Mouse (Mus musculus): Measurements from ENCODE around the gene Has1. TPM values are rescaled to one million over a fixed set of nuclear protein-coding genes. Genes with fewer than 3 reads are reported as not detected.

The Has1 gene
- 1.6 and 2.0 TPM in 2 replicates for polyA plus RNA-seq (2015; fragmentation: Nextera tagmentation; extraction: Ambion mirVana)

GRCm38 (mm10) chr17:17855064-17855838 is at the start of gene Has1:
Has1 (minus strand) TSS chr17:17855205.
- peak; percentile 48; the same call in 1 of the 2 replicates for ATAC-seq (ENCODE audit: insufficient number of reproducible peaks, low FRiP score, low TSS enrichment, low read depth)
- no peaks in the 10 kb centered on the region for H3K9me3 ChIP-seq
- WGBS = 24% methylated on average over 8 of the region's 8 CpGs
- no peaks in the 10 kb centered on the region; the same call in 1 of the 2 replicates for H3K36me3 ChIP-seq
- H3K4me2 ChIP-seq = 0 out of 2 replicates have a peak within 1 kb of the TSS, but pooled peaks have one; percentile 17
- no peaks in the 10 kb centered on the region for H3K27me3 ChIP-seq
- no peak within 1 kb of the TSS for H3K9ac ChIP-seq
- 0 out of 2 replicates have a peak, but pooled peaks cover 5% of the 10 kb centered on the region for H3K4me1 ChIP-seq
- no peak within 1 kb of the TSS for H3K4me3 ChIP-seq
- H3K27ac ChIP-seq = no peak within 1 kb of the TSS

DNA sequence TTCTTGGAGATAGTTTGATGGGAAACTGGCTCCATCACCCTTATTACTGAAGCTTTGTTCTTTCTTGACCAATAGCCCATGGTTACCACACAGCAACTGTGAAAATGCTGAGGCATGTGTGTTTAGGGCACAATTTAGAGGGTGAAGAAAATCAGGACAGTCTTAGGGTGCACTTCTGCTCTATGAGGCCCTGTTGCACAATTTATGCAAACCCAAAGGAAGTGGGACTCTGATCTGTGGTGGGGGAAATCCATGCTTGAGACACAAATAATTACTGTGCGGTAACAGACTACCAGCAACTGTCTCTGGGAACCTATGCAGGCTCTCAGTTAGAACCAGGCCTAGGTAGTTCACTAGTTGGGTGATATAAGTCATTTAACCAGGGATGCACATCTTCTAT is 45.8 kb upstream of the Has1 start:
- 82% methylated on average over 1 of the region's 1 CpGs for WGBS
- H3K27me3 ChIP-seq = no peaks in the 10 kb centered on the region
- no peaks in the 10 kb centered on the region for H3K36me3 ChIP-seq
- no peaks in the 10 kb centered on the region for H3K4me1 ChIP-seq
- no peak overlapping the region for H3K4me3 ChIP-seq
- H3K4me2 ChIP-seq = no peak overlapping the region
- H3K27ac ChIP-seq = no peak overlapping the region
- no peak for ATAC-seq (ENCODE audit: insufficient number of reproducible peaks, low FRiP score, low TSS enrichment, low read depth)
- no peak overlapping the region for H3K9ac ChIP-seq
- H3K9me3 ChIP-seq = no peaks in the 10 kb centered on the region

GRCm38 (mm10) chr17:17899268-17899667 is 44.3 kb upstream of the Has1 start:
- Histone ChIP-seq H3K9me3 (no peaks in the 10 kb centered on the region), H3K4me1 (no peaks in the 10 kb centered on the region), H3K4me3 (no peak overlapping the region), H3K27ac (no peak overlapping the region), H3K4me2 (no peak overlapping the region), H3K36me3 (no peaks in the 10 kb centered on the region), H3K27me3 (no peaks in the 10 kb centered on the region), H3K9ac (no peak overlapping the region)
- 83% methylated on average over 2 of the region's 2 CpGs for WGBS
- ATAC-seq (ENCODE audit: insufficient number of reproducible peaks, low FRiP score, low TSS enrichment, low read depth) = no peak

GRCm38 (mm10) chr17:17896039-17896438 is 41.0 kb upstream of the Has1 start:
- Histone ChIP-seq H3K4me1 (no peaks in the 10 kb centered on the region), H3K4me2 (no peak overlapping the region), H3K27ac (no peak overlapping the region), H3K9ac (no peak overlapping the region), H3K9me3 (no peaks in the 10 kb centered on the region), H3K36me3 (no peaks in the 10 kb centered on the region), H3K4me3 (no peak overlapping the region), H3K27me3 (no peaks in the 10 kb centered on the region)
- 1% methylated on average over 4 of the region's 4 CpGs for WGBS
- ATAC-seq (ENCODE audit: insufficient number of reproducible peaks, low FRiP score, low TSS enrichment, low read depth) = no peak

GRCm38 (mm10) chr17:17889732-17890425 is 34.9 kb upstream of the Has1 start:
- H3K27me3 ChIP-seq = no peaks in the 10 kb centered on the region
- ATAC-seq (ENCODE audit: insufficient number of reproducible peaks, low FRiP score, low TSS enrichment, low read depth) = no peak
- no peak overlapping the region for H3K27ac ChIP-seq
- H3K4me2 ChIP-seq = no peak overlapping the region
- no peaks in the 10 kb centered on the region for H3K9me3 ChIP-seq
- H3K4me1 ChIP-seq = no peaks in the 10 kb centered on the region
- WGBS = 83% methylated on average over 2 of the region's 2 CpGs
- no peaks in the 10 kb centered on the region for H3K36me3 ChIP-seq
- H3K4me3 ChIP-seq = no peak overlapping the region
- H3K9ac ChIP-seq = no peak overlapping the region

DNA sequence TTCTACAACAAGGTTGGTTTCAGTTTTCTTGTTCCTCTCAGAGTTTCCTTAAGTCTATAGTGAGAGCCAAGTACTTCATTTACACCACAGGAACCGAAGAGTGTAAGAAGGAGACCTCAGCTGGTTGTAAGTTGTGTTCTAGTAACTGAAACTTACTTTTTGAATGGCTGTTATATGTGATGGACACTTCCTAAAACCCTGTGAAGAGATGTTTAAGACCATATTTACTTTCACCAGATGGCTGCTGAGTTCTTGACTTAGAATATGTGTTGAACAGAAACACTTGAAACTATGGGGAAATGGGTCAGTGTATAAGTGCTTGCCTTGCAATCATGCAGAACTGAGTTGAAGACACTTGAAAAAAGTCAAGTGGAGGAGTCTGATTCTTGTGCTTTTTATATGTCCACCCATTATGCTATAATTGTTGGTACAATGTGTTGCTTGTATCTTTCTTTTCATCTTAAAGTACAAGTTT is 32.8 kb upstream of the Has1 start, which contains the start of the genes Fpr2 and Fpr3:
Gene Fpr2 (plus strand): TSS at position 51 of the 475 bp plus-strand sequence.
Gene Fpr3 (plus strand): TSS at position 79 of the 475 bp plus-strand sequence.
- Histone ChIP-seq H3K27me3 (no peaks in the 10 kb centered on the region), H3K27ac (no peak within 1 kb of the TSS), H3K4me1 (no peaks in the 10 kb centered on the region), H3K9ac (no peak within 1 kb of the TSS), H3K9me3 (no peaks in the 10 kb centered on the region), H3K4me2 (no peak within 1 kb of the TSS), H3K4me3 (no peak within 1 kb of the TSS), H3K36me3 (no peaks in the 10 kb centered on the region)
- WGBS = 58% methylated on average over 1 of the region's 1 CpGs
- no peak for ATAC-seq (ENCODE audit: insufficient number of reproducible peaks, low FRiP score, low TSS enrichment, low read depth)

DNA sequence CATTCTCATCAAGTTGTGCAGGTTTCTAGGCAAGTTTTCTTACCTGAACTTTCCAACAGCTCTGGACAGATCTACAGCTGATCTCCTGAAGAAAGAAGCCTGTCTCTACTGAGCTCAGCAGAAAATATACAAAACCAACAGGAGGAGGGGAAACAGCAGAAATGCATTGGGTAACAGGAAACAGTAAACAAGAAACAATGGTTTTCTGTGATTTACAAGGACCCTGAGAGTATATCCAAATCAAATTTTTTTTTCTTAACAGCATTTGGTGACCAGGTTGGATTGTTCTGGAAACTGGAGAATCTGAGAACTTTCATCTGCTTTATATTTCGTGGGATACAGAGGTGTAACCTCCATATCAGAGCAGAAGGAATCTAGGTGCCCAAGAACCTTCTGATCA is 28.8 kb upstream of the Has1 start, which contains the start of gene Fpr1:
Gene Fpr1 (minus strand): TSS at position 101 of the 400 bp plus-strand sequence.
- H3K4me3 ChIP-seq = no peak within 1 kb of the TSS
- no peak for ATAC-seq (ENCODE audit: insufficient number of reproducible peaks, low FRiP score, low TSS enrichment, low read depth)
- no peaks in the 10 kb centered on the region for H3K27me3 ChIP-seq
- no peak within 1 kb of the TSS for H3K4me2 ChIP-seq
- no peaks in the 10 kb centered on the region for H3K36me3 ChIP-seq
- no peaks in the 10 kb centered on the region for H3K9me3 ChIP-seq
- H3K9ac ChIP-seq = no peak within 1 kb of the TSS
- H3K27ac ChIP-seq = no peak within 1 kb of the TSS
- no peaks in the 10 kb centered on the region for H3K4me1 ChIP-seq
- WGBS = 59% methylated on average over 1 of the region's 1 CpGs

- no peaks in the 10 kb centered on the region for H3K4me1 ChIP-seq
- H3K4me3 ChIP-seq = no peak overlapping the region
- ATAC-seq (ENCODE audit: insufficient number of reproducible peaks, low FRiP score, low TSS enrichment, low read depth) = no peak
- H3K9ac ChIP-seq = no peak overlapping the region
- 81% methylated on average over 3 of the region's 3 CpGs for WGBS
- H3K4me2 ChIP-seq = no peak overlapping the region
- H3K36me3 ChIP-seq = no peaks in the 10 kb centered on the region
- H3K27ac ChIP-seq = no peak overlapping the region
- no peaks in the 10 kb centered on the region for H3K9me3 ChIP-seq
- H3K27me3 ChIP-seq = no peaks in the 10 kb centered on the region
These were observed 27.7 kb upstream of the Has1 start for GRCm38 (mm10) chr17:17882672-17883071.

DNA sequence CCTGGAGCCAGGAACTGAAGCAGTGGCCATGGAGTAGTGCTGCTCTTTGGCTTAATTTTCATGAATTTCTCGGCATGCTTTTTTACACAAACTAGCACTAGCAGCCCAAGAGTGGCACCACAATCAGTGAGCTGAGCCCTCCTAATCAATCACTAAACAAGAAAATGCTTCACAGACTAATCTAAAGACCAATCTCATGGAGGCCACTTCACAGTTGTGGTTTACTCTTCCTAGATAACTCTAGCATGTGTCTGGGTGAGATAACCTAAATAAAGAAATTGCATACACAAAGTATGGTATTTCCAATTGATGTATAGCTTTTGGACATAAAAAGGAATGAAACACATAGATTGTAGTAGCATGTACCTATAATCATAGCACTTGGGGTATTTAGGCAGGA is 24.3 kb upstream of the Has1 start:
- 80% methylated on average over 1 of the region's 1 CpGs for WGBS
- Histone ChIP-seq H3K4me3 (no peak overlapping the region), H3K36me3 (no peaks in the 10 kb centered on the region)

GRCm38 (mm10) chr17:17871697-17872096 is 16.7 kb upstream of the Has1 start:
- no peaks in the 10 kb centered on the region for H3K4me1 ChIP-seq
- no peaks in the 10 kb centered on the region for H3K27me3 ChIP-seq
- no peak overlapping the region for H3K9ac ChIP-seq
- H3K27ac ChIP-seq = no peak overlapping the region
- no peak overlapping the region for H3K4me2 ChIP-seq
- 75% methylated on average over 2 of the region's 2 CpGs for WGBS
- H3K9me3 ChIP-seq = no peaks in the 10 kb centered on the region
- ATAC-seq (ENCODE audit: insufficient number of reproducible peaks, low FRiP score, low TSS enrichment, low read depth) = no peak
- H3K4me3 ChIP-seq = no peak overlapping the region
- 0 out of 2 replicates have a peak, but pooled peaks cover 3% of the 10 kb centered on the region for H3K36me3 ChIP-seq

More for the DNA sequence above, 24.3 kb upstream of the Has1 start:
- H3K4me2 ChIP-seq = no peak overlapping the region
- no peaks in the 10 kb centered on the region for H3K9me3 ChIP-seq
- H3K27me3 ChIP-seq = no peaks in the 10 kb centered on the region
- H3K9ac ChIP-seq = no peak overlapping the region
- no peaks in the 10 kb centered on the region for H3K4me1 ChIP-seq
- no peak for ATAC-seq (ENCODE audit: insufficient number of reproducible peaks, low FRiP score, low TSS enrichment, low read depth)
- H3K27ac ChIP-seq = no peak overlapping the region

DNA sequence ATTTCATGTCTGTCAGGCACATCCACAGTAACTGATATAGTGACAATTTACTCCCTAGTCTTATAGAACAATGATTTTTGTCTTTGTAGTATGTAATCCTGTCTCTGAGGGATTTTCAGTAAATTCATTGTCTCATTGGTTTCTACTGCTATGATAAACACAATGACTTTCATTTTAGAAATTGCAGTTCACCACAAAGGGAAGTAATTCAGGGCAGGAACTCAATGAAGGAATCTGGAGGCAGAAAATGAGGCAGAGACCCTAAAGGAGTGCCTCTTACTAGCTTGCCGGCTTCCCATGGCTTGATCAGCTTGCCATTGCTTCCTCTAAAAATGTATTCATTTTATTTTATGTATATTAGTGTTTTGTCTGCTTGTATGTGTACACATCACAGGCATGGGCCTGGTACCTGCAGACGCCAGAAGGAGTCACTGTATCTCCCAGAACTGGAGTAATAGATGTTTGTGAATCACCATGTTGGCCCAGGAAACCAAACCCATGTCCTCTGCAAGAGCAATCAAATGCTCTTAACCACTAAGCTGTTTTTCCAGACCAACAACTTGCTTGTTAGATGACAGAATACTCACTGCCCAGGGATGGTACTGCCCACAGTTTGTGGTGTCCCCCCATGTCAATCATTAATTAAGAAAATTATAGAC is 16.0 kb upstream of the Has1 start:
- 74% methylated on average over 2 of the region's 2 CpGs for WGBS
- Histone ChIP-seq H3K9me3 (no peaks in the 10 kb centered on the region), H3K36me3 (peaks cover 6% of the 10 kb centered on the region; the same call in 1 of the 2 replicates), H3K9ac (no peak overlapping the region), H3K4me1 (no peaks in the 10 kb centered on the region), H3K27ac (no peak overlapping the region), H3K27me3 (no peaks in the 10 kb centered on the region), H3K4me2 (no peak overlapping the region), H3K4me3 (no peak overlapping the region)
- no peak for ATAC-seq (ENCODE audit: insufficient number of reproducible peaks, low FRiP score, low TSS enrichment, low read depth)
